Mouse (Mus musculus): ENCODE results near the gene Actc1. TPM values are rescaled to one million over a fixed set of nuclear protein-coding genes. Genes with fewer than 3 reads are reported as not detected.

Gene Actc1
- polyA plus RNA-seq, 1 experiment from 2014 or later = 2.8 TPM

- Histone ChIP-seq H3K4me1 (replicated peaks; ENCODE audit: insufficient read depth, low read length) (no peaks in the 10 kb centered on the region), H3K36me3 (ENCODE audit: insufficient read depth, low read length) (peaks cover 16% of the 10 kb centered on the region; the same call in 1 of the 2 replicates), H3K27ac (no peak overlapping the region), H3K4me3 (replicated peaks; ENCODE audit: low read depth, low read length) (no peak overlapping the region), H3K4me2 (ENCODE audit: low read length) (no peak overlapping the region), H3K27me3 (ENCODE audit: insufficient read depth, low read length) (no peaks in the 10 kb centered on the region), H3K9me3 (replicated peaks; ENCODE audit: low read length) (no peaks in the 10 kb centered on the region), H3K9ac (ENCODE audit: low read depth, low read length) (no peak overlapping the region)
- ATAC-seq (replicated peaks; ENCODE audit: low FRiP score, low read depth) (no peak), DNase-seq (ENCODE audit: low spot score) (no peak)
- TF ChIP-seq CTCF (IDR thresholded peaks at IDR 0.05; ENCODE audit: low read depth) = no peak
- WGBS = 92% methylated on average over 1 of the region's 1 CpGs
These were observed 43.2 kb upstream of the Actc1 start for GRCm38 (mm10) chr2:114096570-114096969.

GRCm38 (mm10) chr2:114095348-114095747 is 42.0 kb upstream of the Actc1 start:
- WGBS = 71% methylated on average over 5 of the region's 5 CpGs
- ATAC-seq (replicated peaks; ENCODE audit: low FRiP score, low read depth) (no peak), DNase-seq (ENCODE audit: low spot score) (no peak)
- Histone ChIP-seq H3K4me1 (replicated peaks; ENCODE audit: insufficient read depth, low read length) (no peaks in the 10 kb centered on the region), H3K27me3 (ENCODE audit: insufficient read depth, low read length) (no peaks in the 10 kb centered on the region), H3K27ac (no peak overlapping the region), H3K9ac (ENCODE audit: low read depth, low read length) (no peak overlapping the region), H3K4me2 (ENCODE audit: low read length) (no peak overlapping the region), H3K9me3 (replicated peaks; ENCODE audit: low read length) (no peaks in the 10 kb centered on the region), H3K4me3 (replicated peaks; ENCODE audit: low read depth, low read length) (no peak overlapping the region), H3K36me3 (ENCODE audit: insufficient read depth, low read length) (0 out of 2 replicates have a peak, but pooled peaks cover 6% of the 10 kb centered on the region)
- no peak for TF ChIP-seq CTCF (IDR thresholded peaks at IDR 0.05; ENCODE audit: low read depth)

GRCm38 (mm10) chr2:114094696-114095095 is 41.3 kb upstream of the Actc1 start:
- Histone ChIP-seq H3K4me2 (ENCODE audit: low read length) (no peak overlapping the region), H3K4me1 (replicated peaks; ENCODE audit: insufficient read depth, low read length) (no peaks in the 10 kb centered on the region), H3K9me3 (replicated peaks; ENCODE audit: low read length) (no peaks in the 10 kb centered on the region), H3K36me3 (ENCODE audit: insufficient read depth, low read length) (no peaks in the 10 kb centered on the region), H3K27me3 (ENCODE audit: insufficient read depth, low read length) (no peaks in the 10 kb centered on the region), H3K27ac (no peak overlapping the region), H3K4me3 (replicated peaks; ENCODE audit: low read depth, low read length) (no peak overlapping the region), H3K9ac (ENCODE audit: low read depth, low read length) (no peak overlapping the region)
- DNase-seq (ENCODE audit: low spot score) = no peak
- 96% methylated on average over 1 of the region's 1 CpGs for WGBS
- no peak for ATAC-seq (replicated peaks; ENCODE audit: low FRiP score, low read depth)
- no peak for TF ChIP-seq CTCF (IDR thresholded peaks at IDR 0.05; ENCODE audit: low read depth)

GRCm38 (mm10) chr2:114093577-114093976 is 40.2 kb upstream of the Actc1 start:
- Histone ChIP-seq H3K4me3 (replicated peaks; ENCODE audit: low read depth, low read length) (no peak overlapping the region), H3K9me3 (replicated peaks; ENCODE audit: low read length) (no peaks in the 10 kb centered on the region), H3K27me3 (ENCODE audit: insufficient read depth, low read length) (no peaks in the 10 kb centered on the region), H3K27ac (no peak overlapping the region), H3K9ac (ENCODE audit: low read depth, low read length) (no peak overlapping the region), H3K4me1 (replicated peaks; ENCODE audit: insufficient read depth, low read length) (no peaks in the 10 kb centered on the region), H3K36me3 (ENCODE audit: insufficient read depth, low read length) (no peaks in the 10 kb centered on the region), H3K4me2 (ENCODE audit: low read length) (no peak overlapping the region)
- DNase-seq (ENCODE audit: low spot score) (no peak), ATAC-seq (replicated peaks; ENCODE audit: low FRiP score, low read depth) (no peak)
- TF ChIP-seq CTCF (IDR thresholded peaks at IDR 0.05; ENCODE audit: low read depth) = no peak
- whole genome bisulfite sequencing = 75% methylated on average over 9 of the region's 9 CpGs

GRCm38 (mm10) chr2:114089862-114090261 is 36.5 kb upstream of the Actc1 start:
- ATAC-seq (replicated peaks; ENCODE audit: low FRiP score, low read depth) (no peak), DNase-seq (ENCODE audit: low spot score) (no peak)
- 87% methylated on average over 3 of the region's 3 CpGs for WGBS
- Histone ChIP-seq H3K27me3 (ENCODE audit: insufficient read depth, low read length) (no peaks in the 10 kb centered on the region), H3K4me3 (replicated peaks; ENCODE audit: low read depth, low read length) (no peak overlapping the region), H3K9me3 (replicated peaks; ENCODE audit: low read length) (no peaks in the 10 kb centered on the region), H3K36me3 (ENCODE audit: insufficient read depth, low read length) (no peaks in the 10 kb centered on the region), H3K9ac (ENCODE audit: low read depth, low read length) (no peak overlapping the region), H3K4me2 (ENCODE audit: low read length) (no peak overlapping the region), H3K4me1 (replicated peaks; ENCODE audit: insufficient read depth, low read length) (no peaks in the 10 kb centered on the region), H3K27ac (no peak overlapping the region)
- TF ChIP-seq CTCF (IDR thresholded peaks at IDR 0.05; ENCODE audit: low read depth) = no peak

- H3K4me2 ChIP-seq (ENCODE audit: low read length) = no peak overlapping the region
- peak; percentile 66 for ATAC-seq (replicated peaks; ENCODE audit: low FRiP score, low read depth)
These were observed 33.9 kb upstream of the Actc1 start for GRCm38 (mm10) chr2:114087271-114087670.

GRCm38 (mm10) chr2:114071876-114072275 is 18.5 kb upstream of the Actc1 start:
- Histone ChIP-seq H3K36me3 (ENCODE audit: insufficient read depth, low read length) (no peaks in the 10 kb centered on the region), H3K9me3 (replicated peaks; ENCODE audit: low read length) (no peaks in the 10 kb centered on the region), H3K4me3 (replicated peaks; ENCODE audit: low read depth, low read length) (no peak overlapping the region), H3K27ac (no peak overlapping the region), H3K27me3 (ENCODE audit: insufficient read depth, low read length) (no peaks in the 10 kb centered on the region), H3K9ac (ENCODE audit: low read depth, low read length) (no peak overlapping the region), H3K4me2 (ENCODE audit: low read length) (no peak overlapping the region), H3K4me1 (replicated peaks; ENCODE audit: insufficient read depth, low read length) (no peaks in the 10 kb centered on the region)
- ATAC-seq (replicated peaks; ENCODE audit: low FRiP score, low read depth) (no peak), DNase-seq (ENCODE audit: low spot score) (no peak)
- TF ChIP-seq CTCF (IDR thresholded peaks at IDR 0.05; ENCODE audit: low read depth) = no peak
- 86% methylated on average over 2 of the region's 2 CpGs for WGBS

More at GRCm38 (mm10) chr2:114087271-114087670, 33.9 kb upstream of the Actc1 start:
- Histone ChIP-seq H3K27ac (no peak overlapping the region), H3K4me3 (replicated peaks; ENCODE audit: low read depth, low read length) (no peak overlapping the region), H3K27me3 (ENCODE audit: insufficient read depth, low read length) (no peaks in the 10 kb centered on the region), H3K4me1 (replicated peaks; ENCODE audit: insufficient read depth, low read length) (no peaks in the 10 kb centered on the region), H3K9me3 (replicated peaks; ENCODE audit: low read length) (no peaks in the 10 kb centered on the region), H3K9ac (ENCODE audit: low read depth, low read length) (no peak overlapping the region), H3K36me3 (ENCODE audit: insufficient read depth, low read length) (no peaks in the 10 kb centered on the region)
- no peak for TF ChIP-seq CTCF (IDR thresholded peaks at IDR 0.05; ENCODE audit: low read depth)
- DNase-seq (ENCODE audit: low spot score) = peak; percentile 20
- 11% methylated on average over 1 of the region's 1 CpGs for WGBS

Data from kidney, postnatal 0 days (tissue).